Mouse (Mus musculus) heart, postnatal 4 days (tissue): ENCODE measurements at regions not wholly inside any gene's neighbourhood (a gene's known extent, or its start where the extent isn't known, plus 50 kb on each side); places are given as distances from the start of the nearest gene placed in this dataset.
"Not testable (repeated sequence)": the region's sequence is repeated elsewhere in the genome, so short reads cannot be mapped to it uniquely, and the experiment has no call there.

Experiments used
- DNase-seq: peaks from one replicate; pipeline ENCODE4 v3.0.0; 2021

DNA sequence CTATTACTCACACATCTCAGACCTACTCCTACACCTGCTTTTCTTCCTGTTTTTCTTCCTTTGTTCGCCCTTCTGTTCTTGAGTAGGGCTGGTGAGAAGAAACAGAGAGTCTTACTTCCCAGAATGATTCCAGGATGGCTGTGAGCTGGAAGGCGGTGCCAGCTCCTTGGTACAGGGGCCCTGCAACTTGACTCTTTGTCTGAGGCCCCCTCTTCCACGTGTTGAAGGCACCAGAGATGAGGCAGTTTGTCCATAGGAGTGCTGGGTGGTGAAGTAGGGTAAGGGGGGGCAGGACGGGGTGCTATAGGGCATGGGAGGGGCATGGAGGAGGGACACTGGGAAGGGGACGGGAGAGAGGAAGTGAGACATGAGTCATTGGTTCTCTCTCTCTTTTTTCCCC lies 60.8 kb downstream of the Dmrta2 start:
- no peak for DNase-seq

DNA sequence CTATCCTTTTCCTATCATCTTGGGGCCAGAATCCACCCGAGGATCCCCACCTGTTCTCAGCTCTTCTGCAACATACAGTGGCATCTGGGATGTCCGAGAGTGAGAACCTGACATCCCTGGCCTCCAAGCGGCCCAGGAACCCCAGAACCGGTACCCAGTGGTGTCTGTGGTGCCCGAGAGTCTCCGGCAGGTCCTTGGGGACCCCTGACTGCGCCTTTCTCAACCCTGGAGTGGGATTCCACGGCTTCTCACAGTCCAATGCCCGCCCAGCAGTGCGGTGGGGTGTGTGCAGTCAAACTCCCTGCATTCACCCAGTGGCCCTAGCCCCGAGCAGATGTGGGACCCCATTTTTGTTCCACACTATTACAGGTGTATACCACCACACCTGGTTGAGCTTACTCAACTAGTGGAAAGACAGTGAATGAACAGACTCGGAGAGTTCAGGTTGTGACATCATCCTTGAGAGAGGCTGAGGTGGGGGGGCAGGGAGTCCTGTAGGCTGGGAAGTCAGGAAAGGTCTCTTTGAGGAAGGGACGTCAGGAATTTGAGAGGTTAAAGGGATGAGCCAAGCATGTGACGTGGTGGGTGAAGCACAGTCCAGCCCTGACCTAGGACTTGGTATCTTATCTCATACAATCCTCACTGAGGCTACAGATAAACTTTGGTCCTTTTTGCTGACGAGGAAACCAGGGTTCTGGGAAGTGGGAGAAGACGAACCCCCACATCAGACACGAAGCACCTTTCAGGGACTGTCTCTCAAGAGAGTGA lies 67.2 kb downstream of the Dmrta2 start:
- DNase-seq, result no peak

DNA sequence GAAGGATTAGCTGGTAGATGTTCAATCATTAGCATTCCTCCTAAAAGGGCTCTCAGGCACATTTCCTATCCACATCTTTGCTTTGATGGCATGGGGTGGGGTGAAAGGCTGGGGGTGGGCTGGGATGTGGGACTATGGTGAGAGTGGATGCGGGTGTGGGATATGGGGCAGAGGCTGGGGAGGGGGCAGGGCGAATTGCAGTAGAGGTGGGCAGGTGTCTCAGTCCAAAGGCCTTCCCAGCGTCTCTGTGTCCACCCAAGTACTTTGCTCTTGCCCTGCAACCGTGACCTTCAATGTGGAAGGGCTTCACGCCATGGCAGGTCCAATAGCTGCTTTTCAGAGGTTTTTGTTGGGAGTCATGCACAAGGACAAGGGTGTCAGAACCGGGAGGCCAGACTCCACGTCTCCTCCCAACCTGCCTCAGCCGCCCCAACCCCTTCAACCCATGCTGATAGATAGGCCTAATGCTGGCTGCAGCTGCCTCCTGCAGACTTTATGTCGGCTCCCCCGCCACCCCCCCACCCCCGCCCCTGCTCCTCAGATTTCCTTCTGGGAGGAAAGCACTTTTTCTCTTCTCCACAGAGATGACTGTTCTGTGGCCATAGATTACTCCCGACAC lies 67.9 kb downstream of the Dmrta2 start:
- no peak for DNase-seq

DNA sequence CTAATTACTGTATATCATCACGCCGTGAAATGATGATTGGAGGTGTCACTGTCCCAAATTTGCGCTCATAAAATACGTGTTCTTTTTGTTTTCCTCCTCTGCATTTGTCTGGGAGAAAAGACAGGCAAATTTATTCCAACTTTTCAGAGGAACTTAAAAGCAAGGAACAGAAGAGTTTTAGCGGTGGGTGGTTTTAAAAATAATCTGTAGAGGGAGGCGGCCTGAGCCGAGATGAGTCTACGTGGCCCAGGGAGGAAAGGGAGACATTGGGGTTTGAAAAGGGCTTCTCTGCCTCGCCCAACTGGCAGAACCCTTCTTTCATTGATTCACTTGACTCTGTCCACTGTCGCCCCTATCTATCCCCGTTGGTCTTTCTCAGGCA lies 68.4 kb downstream of the Dmrta2 start:
- DNase-seq, result no peak

DNA sequence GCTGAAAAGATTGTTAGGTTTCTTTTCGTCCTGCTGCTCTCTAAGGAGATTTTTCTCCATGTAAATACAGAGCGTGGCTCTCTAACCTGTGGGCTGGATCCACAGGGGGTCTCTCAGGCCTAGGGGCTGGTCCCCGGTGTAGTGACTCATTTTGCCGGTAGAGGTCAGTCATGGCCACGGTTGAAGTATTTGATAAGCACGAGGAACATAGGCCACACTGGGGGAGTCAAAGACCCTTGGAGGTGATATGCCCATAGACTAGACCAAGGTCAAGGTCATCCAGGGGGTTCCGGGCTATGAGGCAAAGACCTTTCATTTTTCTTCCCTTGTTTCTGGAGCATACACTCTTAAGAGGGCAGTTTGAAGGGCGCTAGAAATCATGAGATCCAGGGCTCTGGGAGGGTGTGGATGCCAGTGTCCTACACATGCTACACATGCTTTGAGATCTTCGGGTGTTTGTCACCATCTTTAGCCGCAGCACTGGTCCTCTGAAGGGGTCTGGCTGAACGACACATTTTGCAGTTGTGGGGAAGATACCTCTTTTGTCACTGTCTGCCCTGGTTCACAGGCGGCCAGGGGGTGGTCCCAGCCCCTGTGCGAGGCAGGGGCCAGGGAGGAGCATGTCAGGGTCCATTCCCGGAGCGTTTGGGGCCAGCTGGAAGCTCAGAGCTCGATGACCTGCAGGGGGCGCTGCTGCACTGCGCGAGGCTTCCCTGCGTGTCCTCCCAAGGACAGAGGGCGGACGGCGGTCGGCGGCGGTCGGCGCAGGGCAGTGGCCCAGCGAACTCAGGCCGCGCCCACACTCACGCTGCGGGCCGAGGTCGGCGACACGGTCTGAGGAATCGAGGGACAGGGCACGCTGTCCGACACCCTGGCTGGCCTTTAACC lies 72.8 kb downstream of the Dmrta2 start:
- DNase-seq, result peak; percentile 95

DNA sequence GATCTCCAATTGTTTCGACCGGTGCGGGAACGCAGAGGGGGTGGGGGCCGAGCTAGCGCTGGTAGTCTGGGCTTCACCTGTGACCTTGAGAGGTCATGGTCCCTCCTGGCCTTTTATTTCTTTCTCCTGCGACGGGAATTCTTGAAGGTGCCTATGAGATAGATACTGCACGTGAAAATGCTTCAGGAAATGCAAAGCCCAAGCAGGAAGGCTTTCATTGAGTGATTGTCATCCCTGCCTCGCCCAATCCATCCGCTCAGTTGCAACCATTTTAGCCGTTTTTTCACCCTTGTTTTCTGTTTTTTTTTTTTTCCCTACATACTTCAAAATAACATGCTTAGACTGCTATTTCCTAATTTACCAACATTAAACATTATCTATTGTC lies 73.4 kb downstream of the Dmrta2 start:
- no peak for DNase-seq

DNA sequence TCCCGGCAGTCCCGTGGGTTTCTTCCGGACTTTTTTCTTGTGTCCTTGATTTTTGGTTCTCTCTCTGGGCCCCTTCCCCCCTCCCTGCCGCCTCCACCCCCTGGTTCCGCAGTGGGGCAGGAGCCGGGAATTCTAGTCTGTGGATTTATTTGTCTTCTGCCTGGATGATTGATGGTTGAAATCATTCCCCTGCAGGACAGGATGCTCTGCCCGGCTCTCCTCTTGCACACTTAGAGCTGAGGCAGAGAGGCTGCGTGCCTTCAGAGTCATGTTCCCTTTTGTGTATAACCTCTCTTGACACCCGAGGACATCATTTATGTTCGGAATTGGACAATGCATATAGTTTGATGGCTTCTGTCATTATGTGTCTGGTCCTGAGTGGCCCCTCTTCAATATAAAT lies 74.0 kb downstream of the Dmrta2 start:
- DNase-seq, result no peak

DNA sequence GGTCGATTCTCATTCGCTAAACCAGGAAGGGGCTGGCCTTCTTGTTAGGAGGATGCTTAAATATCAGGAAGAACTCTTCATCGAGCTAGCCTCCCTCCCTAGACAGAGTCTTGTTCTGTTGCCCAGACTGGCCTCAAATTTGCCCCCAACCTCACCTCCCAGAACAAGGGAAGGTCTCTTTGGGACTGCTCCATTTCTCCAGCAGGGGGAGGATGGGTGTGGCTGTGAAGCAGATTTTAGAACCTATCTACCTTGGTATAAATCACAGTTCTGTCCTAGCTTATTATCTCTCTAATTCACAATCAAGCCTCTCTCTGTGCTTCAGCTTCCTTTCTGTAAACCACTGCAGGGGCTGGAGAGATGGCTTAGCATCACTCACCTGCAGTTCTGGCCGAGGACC lies 75.1 kb downstream of the Dmrta2 start:
- no peak for DNase-seq

DNA sequence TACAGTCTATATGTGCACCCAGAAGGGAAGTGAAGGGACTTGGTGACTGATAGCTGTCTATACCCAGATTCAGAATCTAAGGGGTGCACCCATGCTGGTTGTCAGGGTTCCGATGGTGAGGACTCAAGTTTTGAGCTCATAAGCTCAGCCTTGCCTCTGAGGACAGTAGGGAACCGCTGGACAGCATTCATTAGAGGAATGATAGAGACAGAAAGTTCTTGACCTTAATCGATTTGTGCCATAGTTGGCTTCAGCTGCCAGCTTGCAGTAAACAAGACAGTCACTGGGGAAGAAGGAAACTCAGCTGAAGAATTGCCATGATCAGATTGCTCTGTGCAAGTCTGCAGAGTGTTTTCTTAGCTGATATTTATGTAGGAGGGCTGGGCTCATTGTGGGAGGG lies 96.0 kb downstream of the Dmrta2 start:
- DNase-seq, result no peak

DNA sequence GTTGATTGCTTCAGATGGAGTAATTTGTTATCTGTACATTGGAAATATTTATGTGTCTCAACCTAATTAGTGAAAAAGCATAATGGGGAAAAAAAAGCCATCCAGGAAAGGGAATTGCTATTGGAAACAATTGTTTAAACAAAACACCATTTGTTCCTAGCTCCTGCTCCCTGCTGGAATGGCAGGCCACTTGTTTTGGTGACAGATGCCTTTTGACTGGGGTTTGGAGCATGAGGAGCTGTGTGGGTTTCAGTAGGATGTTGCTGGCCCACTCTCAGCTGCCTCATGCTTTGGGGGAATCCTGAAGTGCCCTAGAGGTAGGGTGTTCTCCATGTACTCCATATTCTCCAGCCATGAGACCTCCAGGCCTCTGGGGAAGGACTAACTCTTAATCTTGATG lies 105.5 kb downstream of the Dmrta2 start:
- DNase-seq, result no peak

DNA sequence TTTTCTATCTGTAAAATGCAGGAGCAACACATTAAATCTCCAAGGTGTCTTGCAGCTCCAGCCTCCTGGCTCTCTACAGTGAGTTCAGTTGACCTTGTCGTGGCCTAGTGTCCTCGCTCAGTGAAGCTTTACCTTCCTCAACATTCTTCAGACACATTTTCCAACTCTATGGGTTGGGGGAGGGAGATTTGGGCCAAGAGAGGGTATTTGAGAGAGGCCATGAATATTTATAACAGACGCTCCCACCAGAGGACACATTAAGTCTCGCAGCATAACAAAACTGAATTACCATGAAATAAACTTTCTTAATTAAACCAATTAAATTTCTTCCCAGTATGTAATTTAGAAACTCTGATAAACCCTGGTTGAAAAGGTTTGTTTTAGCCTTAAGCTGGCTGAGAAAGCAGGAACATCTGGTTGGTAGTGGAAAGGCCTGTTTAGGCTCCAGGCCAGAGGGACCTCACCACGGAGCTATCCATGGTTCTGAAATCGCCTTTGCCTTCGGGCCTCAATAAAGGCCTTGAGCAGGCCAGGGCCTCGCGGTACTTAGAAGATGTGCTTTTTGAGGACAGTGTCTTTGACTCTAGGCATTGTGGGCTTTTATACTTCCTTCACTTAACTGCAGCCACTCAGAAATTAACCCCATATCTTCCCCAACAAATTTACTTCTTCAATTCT lies 109.9 kb downstream of the Dmrta2 start:
- peak; percentile 82 for DNase-seq

DNA sequence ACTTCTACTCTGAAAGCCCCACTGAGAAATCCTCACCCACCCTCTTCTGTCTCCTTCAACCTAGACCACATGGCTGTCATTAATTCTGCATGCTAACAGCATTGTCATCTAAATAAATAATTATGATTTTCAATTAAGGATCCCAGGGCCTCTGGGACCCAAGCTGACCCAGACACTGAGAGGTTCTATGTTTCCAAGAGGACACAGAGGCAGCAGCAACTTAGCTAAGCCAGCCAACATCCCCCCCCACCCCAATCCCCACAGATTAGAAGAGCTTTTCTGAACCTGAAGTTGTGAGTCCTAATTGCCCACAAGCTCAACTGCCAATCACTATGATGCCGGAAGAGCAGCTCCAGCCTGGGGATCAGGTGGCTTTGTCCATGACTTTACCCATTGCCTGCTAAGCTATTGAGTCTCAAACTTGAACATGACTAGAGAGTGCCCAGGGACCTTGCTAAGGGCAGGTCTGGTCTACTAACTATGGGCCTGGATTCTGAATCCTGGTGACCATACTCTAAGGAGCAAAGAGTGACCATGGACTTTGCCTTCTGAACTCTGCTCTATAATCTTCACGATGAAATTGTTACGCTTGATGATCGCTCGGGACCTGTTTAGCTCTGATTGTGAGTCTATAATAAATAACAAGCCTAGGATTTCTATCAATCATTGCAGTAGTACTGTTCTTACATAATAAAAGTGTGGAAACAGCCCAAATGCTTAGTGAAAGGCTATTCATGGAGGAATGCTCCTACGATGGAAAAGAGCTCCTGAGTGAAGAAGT lies 115.4 kb downstream of the Dmrta2 start:
- no peak for DNase-seq

DNA sequence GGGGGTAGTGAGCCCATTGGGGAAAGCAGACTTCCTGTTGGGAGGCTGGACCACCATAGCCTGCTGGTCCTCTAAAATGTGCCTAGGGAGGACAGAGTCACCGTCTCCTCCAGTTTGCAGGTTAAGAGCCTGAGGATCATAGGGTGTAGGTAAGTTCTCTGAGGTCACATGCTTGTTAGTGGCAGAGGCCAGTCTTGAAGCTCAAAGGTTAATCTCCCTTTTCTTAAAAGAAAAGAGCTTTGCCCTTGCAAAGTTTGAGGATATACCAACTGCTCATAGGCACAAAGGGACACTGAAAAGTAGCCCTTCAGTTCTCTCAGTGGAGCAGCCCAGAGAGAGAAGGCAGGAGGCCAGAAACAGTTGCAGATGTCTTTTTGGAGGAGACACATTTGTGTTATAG lies 116.7 kb downstream of the Dmrta2 start:
- no peak for DNase-seq

DNA sequence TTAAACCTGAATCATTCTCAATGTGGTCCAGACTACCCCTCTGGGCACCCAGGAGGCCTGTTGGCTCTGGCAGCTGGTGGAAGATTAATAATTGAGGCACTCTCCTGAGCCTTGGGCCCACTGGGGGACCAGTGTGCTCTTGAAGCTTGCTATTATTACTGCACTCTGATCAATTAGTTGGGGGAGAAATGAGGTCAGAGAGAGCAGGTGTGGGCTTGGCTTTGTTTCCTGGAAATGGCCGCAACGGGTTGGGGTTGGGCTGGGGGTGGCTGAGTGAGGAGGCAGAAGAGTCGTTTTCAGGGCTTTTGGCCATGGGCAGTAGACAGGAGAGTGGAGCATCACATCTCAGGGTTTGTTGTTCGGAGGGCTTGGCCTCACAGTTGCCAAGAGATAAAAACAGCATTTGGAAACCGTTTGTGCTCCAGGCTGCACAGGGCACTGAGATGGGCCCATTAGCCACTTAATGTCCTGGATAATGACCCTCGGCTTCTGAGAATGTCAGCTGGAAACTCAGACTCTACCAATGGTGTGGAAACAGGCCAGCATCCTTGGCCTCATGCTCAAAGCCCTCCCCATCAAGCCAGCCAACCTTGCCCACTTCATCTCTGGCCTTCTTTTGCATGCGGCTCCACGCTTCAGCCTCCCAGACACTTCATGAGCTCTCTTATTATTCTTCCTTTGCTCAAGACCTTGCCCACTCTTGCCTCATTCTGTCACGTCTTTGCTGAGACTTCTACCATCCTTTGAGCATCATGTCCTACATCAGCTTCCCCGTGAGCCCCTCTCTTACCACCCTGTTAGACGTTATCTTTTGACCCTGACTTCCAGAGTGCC lies 118.1 kb downstream of the Dmrta2 start:
- DNase-seq, result no peak

DNA sequence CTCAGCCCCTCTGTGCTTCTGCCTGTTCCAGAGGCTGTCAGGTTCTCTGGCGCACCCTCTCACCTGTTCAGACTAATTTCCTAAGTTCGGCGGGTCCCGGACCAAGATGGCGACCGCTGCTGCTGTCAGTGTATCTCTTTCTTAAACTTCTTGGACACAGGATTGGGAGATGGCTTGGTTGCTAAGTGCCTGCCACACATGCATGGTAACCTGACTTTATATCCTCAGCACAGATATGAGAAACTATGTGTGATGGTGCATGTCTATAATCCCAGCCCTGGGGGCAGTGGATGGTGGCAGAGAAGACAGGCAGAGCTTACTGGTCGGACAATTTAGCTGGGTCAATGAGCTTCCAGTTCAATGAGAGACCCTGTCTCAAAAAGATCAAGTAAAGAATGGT lies 126.3 kb downstream of the Dmrta2 start:
- not testable (repeated sequence) for DNase-seq

DNA sequence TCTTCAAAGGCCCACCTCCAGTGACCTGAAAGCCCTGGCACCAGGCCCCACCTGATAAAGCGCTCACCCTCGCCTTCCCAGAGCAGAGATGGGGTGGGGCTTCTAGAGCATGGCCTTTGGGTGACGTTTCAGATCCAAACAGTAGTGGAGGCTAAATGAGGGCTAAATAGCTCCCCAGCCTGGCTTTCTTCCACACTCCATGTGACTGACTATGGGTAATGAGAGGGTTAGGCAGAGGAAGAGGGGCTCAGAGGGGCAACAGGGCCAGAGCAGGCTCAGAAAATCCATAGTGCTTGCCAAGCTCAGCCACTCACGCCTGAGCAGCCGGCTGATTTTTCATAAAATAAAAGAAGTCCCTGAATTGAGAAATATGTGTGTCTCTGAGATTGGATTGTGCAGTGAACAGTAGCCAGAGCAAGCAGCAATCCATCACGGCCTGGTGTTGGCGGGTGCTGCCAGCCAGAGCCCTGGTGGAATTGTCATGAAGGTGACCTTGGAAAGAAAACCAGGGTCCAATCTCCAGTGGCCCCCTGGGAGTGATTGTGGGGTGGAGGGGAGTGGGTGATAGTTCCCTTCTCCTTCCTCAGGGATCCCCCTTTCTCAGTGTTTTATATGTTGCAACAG lies 128.9 kb downstream of the Dmrta2 start:
- DNase-seq, result no peak

DNA sequence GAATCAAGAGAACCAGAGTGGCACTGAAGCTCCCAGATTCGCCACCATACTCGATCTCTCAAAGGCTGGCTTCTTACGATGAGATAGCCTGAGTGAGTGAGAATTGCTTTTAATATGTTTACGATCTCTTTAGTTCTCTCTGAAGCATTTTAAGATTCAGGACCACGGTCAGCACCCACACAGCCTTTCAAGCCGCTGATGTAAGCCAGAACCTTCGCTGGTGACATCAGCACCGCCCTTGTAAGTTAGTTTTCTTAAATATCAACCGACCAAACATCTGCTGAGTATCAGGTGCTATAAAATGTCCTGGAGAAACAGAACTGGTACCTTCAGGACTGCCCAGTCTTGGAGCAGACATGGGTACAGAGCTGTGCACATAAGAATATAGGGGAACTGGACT lies 141.6 kb downstream of the Dmrta2 start:
- DNase-seq, result peak; percentile 33

DNA sequence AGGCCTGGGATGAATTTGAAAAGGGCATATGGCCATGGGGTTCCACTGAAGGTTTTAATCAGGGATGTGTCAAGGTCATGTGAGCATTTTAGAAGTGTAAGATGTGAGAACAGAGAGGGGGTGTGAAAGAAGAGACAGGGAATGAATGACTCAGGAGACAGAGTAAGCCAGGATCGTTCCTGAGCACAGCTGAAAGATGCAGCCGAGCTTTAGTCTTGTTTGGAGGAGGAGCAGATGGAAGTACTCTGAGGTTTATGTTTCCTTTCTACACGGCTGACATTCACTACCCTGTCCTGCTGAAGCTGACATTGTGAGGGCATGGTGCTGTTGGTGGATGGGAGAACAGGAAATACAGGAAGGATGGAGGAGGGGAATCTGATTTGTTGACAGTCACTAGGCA lies 142.0 kb downstream of the Dmrta2 start:
- DNase-seq, result no peak

DNA sequence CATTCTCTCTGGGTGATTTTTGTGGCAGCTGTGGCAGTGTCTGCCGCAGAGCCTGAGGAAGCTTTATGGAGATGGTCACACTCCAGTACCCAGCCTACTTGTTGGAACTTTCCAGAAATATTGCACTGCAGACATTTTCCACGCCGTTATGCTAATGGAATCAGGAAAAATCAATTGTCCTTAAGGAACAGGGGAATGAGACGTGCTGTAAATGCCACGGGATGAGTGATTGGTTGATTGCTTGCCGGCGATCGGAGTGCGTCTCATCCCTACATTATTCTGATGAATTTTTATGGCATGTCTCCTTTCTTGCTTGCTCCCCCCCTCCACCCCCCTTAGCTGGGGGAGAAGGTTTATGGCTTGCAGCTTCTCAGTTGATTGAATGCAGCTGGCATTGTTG lies 142.9 kb downstream of the Dmrta2 start:
- no peak for DNase-seq

DNA sequence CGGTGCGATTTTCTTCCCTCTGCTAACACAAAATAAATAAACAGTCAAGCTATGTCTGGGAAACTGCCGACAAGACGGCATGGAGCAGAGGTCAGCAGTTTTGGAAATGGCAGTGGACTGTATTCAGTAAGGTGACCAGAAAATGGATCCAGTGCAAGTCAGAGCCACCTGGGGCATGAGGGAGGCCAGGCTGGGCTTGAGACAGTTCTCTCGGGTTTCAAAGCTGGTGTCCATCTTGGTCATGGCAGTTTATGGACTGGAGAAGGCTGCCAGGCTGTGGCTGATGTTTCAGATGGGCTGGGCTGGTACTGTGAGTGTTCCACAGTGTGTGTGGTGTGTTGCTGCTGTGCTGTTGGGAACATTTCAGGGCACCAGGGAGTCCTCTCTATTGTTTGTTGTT lies 143.6 kb downstream of the Dmrta2 start:
- no peak for DNase-seq
